Mouse (Mus musculus): Measurements from ENCODE around the gene Abca9. TPM values are rescaled to one million over a fixed set of nuclear protein-coding genes. Genes with fewer than 3 reads are reported as not detected.

Gene Abca9
- polyA plus RNA-seq (2021; fragmentation: Nextera tagmentation): 1.2 and 1.5 TPM in 2 replicates
- long read RNA-seq, experiment 1, partial matches to known transcripts: 3 of 3 reads
- long read RNA-seq, experiment 1, other reads (novel, unspliced or antisense): 0 of 3 reads
- long read RNA-seq, experiment 2, full-length matches to known transcripts: 3 of 6 reads
- long read RNA-seq, experiment 2, partial matches to known transcripts: 1 of 6 reads
- long read RNA-seq, experiment 2, other reads (novel, unspliced or antisense): 2 of 6 reads

DNA sequence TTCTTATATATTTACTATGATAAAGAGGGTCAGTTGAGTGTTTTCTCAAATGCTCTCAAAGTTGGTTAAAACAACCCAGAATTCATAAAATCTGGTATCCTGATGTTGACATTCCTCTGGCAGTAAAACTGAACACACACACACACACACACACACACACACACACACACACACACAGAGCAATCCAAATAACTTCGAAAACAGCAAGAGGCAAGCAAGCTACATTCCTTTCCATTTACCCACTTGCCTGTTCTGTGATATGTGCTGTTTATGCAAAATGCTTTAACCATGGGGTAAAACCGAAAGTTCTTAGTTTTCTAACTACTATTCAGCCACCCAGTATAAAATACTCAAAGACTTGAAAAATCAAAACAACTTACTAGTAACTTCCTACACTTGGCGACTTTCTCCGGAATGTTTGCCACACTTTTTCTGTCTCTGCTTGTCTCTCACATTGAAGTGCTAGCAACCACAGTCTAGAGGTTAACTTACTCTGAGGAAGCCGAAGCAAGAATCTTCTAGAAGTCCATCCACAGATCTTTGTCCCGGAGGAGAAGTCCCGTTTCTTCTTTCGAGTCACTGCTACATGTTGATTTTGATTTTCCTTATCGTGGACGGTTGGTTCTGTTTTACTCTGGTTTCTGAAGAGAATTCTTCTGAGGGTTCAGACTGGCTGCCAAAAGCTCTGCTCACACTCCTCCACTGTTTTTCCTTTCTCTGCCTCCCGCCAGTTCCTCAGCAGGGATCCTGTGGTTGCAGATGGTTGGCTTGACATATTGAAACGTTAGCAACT lies at the start of gene Abca9:
Gene Abca9 (minus strand): TSS at position 738 of the 793 bp plus-strand sequence.

GRCm38 (mm10) chr11:110095858-110096257 lies 72.1 kb downstream of the Abca9 start, which contains the start of gene Abca8a:
Gene Abca8a (minus strand): TSS chr11:110095978.

Other genes starting within 250 kb of the Abca9 start
- gene Abca8b, start 172.4 kb downstream of the Abca9 start, polyA plus RNA-seq (2021; fragmentation: Nextera tagmentation): 1.7 and 2.2 TPM in 2 replicates
- 3.6 and 4.1 TPM in 2 replicates for gene Abca8a, start 72.2 kb downstream of the Abca9 start, polyA plus RNA-seq (2021; fragmentation: Nextera tagmentation)
- gene Abca6, start 83.6 kb upstream of the Abca9 start, polyA plus RNA-seq (2021; fragmentation: Nextera tagmentation): 0.30 and 0.65 TPM in 2 replicates
- gene Abca5, start 169.5 kb upstream of the Abca9 start, polyA plus RNA-seq (2021; fragmentation: Nextera tagmentation): 16.1 and 19.5 TPM in 2 replicates
- 7.4 and 8.8 TPM in 2 replicates for gene Map2k6, start 230.9 kb upstream of the Abca9 start, polyA plus RNA-seq (2021; fragmentation: Nextera tagmentation)